Mouse (Mus musculus) neural tube, embryonic 13.5 days (tissue): ENCODE data around the gene Vegfa. TPM values are rescaled to one million over a fixed set of nuclear protein-coding genes. Genes with fewer than 3 reads are reported as not detected.
"Not testable (repeated sequence)": the region's sequence is repeated elsewhere in the genome, so short reads cannot be mapped to it uniquely, and the experiment has no call there.

ENCODE experiments used
- ATAC-seq: fragments of 200-750 bp; cut with Nextera tagmentation; 2 replicates; pipeline ENCODE4 v1.8.0; 2017; ENCODE audit warnings: low read depth, mild to moderate bottlenecking, moderate TSS enrichment, moderate library complexity
- H3K27ac ChIP-seq: fragments of 300-500 bp; sonication (generic); replicated peaks from 2 replicates; pipeline ENCODE4 v1.5.1; 2015; ENCODE audit warnings: moderate library complexity, mild to moderate bottlenecking, inconsistent platforms
- H3K27me3 ChIP-seq: fragments of 300-500 bp; sonication (generic); 2 replicates; pipeline ENCODE4 v1.6.1; 2015; ENCODE audit warnings: mild to moderate bottlenecking, inconsistent platforms
- H3K36me3 ChIP-seq: fragments of 300-500 bp; sonication (generic); 2 replicates; pipeline ENCODE4 v1.6.1; 2015; ENCODE audit warnings: mild to moderate bottlenecking, inconsistent platforms
- H3K4me1 ChIP-seq: fragments of 300-500 bp; sonication (generic); replicated peaks from 2 replicates; pipeline ENCODE4 v1.6.1; 2015; ENCODE audit warnings: inconsistent platforms
- H3K4me2 ChIP-seq: fragments of 300-500 bp; sonication (generic); 2 replicates; pipeline ENCODE4 v1.6.1; 2015; ENCODE audit warnings: inconsistent platforms, mild to moderate bottlenecking, moderate library complexity
- H3K4me3 ChIP-seq: fragments of 300-500 bp; sonication (generic); 2 replicates; pipeline ENCODE4 v1.5.1; 2015; ENCODE audit warnings: mild to moderate bottlenecking, inconsistent platforms
- H3K9ac ChIP-seq: fragments of 300-500 bp; sonication (generic); 2 replicates; pipeline ENCODE4 v1.6.1; 2015; ENCODE audit warnings: moderate library complexity, mild to moderate bottlenecking, inconsistent platforms
- H3K9me3 ChIP-seq: fragments of 300-500 bp; sonication (generic); 2 replicates; pipeline ENCODE4 v1.6.1; 2016; ENCODE audit warnings: inconsistent platforms
- WGBS: fragments of 180-500 bp; shearing (Covaris S2); methylation state at CpG from one replicate; pipeline ENCODE4 v1.1.7; 2015; 5-methylcytosine and 5-hydroxymethylcytosine counted together
- polyA plus RNA-seq: library from polyadenylated mRNA; unstranded; fragments of >200 nt; fragmentation: Nextera tagmentation; extraction: Ambion mirVana; gene quantifications from 2 replicates; pipeline ENCODE4 v1.2.1, GENCODE M21; 2015

Gene Vegfa
- polyA plus RNA-seq, 1 experiment from 2014 or later, result 3.0 TPM

DNA sequence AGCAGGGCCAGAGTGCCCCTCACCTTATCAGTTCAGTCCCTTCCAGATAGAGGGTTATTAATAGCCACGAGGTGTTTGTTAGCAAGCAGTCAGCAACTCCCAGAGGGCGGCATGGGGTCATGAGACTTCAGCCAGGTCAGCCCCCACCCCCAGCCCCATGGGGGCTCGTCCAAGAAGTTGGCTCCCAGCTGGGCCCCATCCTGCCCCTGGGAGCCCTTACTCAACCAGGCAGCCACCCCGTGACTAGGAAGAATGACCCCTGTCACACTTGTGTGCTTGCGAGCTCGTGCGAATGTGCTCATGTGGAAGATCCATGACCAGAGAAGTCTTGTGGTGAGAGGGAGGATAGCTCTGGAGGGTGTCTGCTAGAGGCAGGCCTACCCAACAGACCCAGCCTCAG is 23.0 kb downstream of the Vegfa start:
- 61% methylated on average over 7 of the region's 7 CpGs for WGBS
- Histone ChIP-seq H3K36me3 (no peaks in the 10 kb centered on the region), H3K4me1 (peaks cover 10% of the 10 kb centered on the region; the same call in 1 of the 2 replicates), H3K27me3 (no peaks in the 10 kb centered on the region), H3K4me2 (no peak overlapping the region), H3K9me3 (no peaks in the 10 kb centered on the region), H3K4me3 (no peak overlapping the region), H3K9ac (no peak overlapping the region), H3K27ac (no peak overlapping the region)
- ATAC-seq, result no peak

DNA sequence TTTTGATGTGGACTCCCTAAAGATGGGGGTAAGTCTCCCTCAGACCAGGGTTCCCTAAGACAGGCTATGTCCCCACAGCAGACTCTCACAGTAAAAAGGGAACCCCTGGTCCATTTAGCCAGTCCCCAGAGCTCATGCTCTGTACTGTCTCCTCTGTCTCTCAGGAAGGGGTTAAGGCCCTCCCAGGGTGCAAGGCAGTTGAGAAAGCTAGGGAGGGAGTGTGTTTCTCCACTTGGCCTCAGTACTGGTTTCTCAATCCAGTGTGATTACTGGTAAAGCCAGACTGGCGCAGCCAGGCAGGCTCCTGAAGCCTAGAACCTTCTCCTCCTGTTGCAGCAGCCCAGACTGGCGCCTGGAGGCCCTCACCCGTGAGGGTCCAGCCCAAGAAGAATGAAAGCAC is 26.7 kb downstream of the Vegfa start:
- Histone ChIP-seq H3K4me2 (no peak overlapping the region), H3K27me3 (no peaks in the 10 kb centered on the region), H3K4me3 (no peak overlapping the region), H3K9ac (no peak overlapping the region), H3K27ac (no peak overlapping the region), H3K4me1 (peaks cover 7% of the 10 kb centered on the region; the same call in 1 of the 2 replicates), H3K9me3 (no peaks in the 10 kb centered on the region), H3K36me3 (no peaks in the 10 kb centered on the region)
- ATAC-seq, result no peak
- WGBS, result 82% methylated on average over 3 of the region's 3 CpGs

GRCm38 (mm10) chr17:46004482-46004881 is 27.7 kb downstream of the Vegfa start:
- H3K9ac ChIP-seq, result no peak overlapping the region
- no peaks in the 10 kb centered on the region for H3K9me3 ChIP-seq
- H3K36me3 ChIP-seq, result no peaks in the 10 kb centered on the region
- no peak for ATAC-seq
- no peaks in the 10 kb centered on the region for H3K27me3 ChIP-seq
- H3K4me2 ChIP-seq, result no peak overlapping the region
- H3K4me1 ChIP-seq, result no peaks in the 10 kb centered on the region
- WGBS, result 79% methylated on average over 5 of the region's 5 CpGs
- no peak overlapping the region for H3K27ac ChIP-seq
- H3K4me3 ChIP-seq, result no peak overlapping the region

DNA sequence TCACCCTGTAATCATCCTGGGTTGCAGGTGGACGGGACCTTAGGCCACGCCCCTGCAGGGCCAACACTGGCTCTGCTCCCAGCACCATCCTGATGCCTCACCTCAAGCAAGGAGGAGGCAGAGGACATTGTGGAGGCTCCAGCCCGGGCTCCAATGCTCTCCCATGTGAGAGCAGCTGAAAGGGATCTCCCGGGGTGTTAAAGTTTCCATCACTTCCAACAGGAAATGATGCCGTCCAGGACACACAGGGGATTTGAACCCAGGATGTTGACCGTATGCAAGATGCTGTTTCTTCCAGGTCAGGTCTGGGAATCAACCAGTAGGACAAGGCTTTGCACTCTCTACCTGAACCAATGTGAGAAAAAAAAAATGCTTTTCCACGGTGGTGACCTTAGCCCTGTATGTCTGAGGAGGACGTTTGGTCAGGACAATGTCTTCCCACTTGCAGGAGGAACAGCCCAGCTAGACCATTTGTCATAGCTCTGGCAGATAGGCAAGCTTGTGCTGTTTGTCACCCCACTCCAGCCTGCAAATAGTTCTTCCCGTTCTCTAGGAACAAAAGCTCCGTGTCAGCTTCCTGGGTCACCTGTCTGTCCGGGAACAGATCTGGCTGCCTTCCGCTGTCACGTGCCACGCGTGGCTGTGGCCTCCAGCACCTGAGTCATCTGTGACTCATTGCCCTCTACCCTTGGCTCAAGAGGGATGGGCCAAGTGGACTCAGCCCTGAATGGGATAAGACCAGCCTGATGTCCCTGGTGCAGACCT is 28.3 kb downstream of the Vegfa start:
- Histone ChIP-seq H3K27ac (no peak overlapping the region), H3K36me3 (no peaks in the 10 kb centered on the region), H3K4me1 (no peaks in the 10 kb centered on the region), H3K4me3 (no peak overlapping the region), H3K9me3 (no peaks in the 10 kb centered on the region), H3K4me2 (no peak overlapping the region), H3K27me3 (no peaks in the 10 kb centered on the region), H3K9ac (no peak overlapping the region)
- ATAC-seq, result no peak
- WGBS, result 79% methylated on average over 15 of the region's 15 CpGs

DNA sequence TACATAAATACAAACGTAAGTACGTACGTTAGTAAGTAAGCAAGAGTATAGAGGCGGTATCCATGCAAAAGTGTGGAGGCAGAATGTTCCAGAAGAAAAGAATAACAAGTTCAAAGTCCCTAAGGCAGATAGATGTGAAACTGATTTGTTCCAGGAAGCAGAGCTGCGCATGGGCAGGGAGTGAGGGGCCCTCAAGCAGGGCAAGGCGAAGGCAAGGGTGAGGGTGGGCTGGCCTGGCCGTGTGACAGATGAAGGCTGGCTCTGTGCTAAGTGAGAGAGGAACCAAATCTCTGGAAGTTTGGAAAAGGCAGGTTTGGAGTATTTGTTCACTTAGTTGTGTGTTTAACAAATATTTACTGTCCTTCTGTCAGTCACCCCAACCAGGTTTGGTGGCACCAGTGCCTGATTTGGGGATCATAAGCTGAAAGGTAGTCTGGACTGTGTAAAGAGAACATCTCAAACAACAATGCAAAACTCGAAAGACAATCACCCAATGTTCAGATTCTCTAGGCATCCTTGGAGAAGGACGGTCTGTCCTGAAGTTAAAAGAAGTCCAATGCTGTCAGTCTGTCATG is 32.7 kb downstream of the Vegfa start:
- no peaks in the 10 kb centered on the region for H3K9me3 ChIP-seq
- H3K4me3 ChIP-seq, result no peak overlapping the region
- H3K4me2 ChIP-seq, result no peak overlapping the region
- H3K27ac ChIP-seq, result no peak overlapping the region
- H3K36me3 ChIP-seq, result no peaks in the 10 kb centered on the region
- WGBS, result 81% methylated on average over 9 of the region's 9 CpGs
- ATAC-seq, result no peak
- no peaks in the 10 kb centered on the region; the same call in 1 of the 2 replicates for H3K27me3 ChIP-seq
- no peak overlapping the region for H3K9ac ChIP-seq
- H3K4me1 ChIP-seq, result peaks cover 1% of the 10 kb centered on the region; the same call in 1 of the 2 replicates

DNA sequence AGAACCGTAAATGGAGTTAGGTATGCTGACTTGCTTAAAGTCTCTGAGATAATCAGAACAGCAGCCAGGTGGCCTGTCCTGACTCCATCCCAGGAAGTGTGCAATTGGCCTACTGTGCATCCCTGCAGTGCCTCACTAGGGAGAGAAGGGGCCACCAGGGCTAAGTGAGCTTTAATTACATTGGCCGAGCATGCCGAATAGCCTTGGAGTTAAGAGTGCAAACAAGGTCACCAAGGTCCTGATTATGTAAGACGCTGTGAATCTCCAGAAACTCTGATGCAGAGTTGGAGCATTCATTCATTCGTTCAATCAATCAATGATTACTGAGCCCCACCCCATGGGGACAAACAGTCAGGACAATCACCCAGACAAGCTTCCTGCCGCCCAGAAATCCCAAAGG is 33.8 kb downstream of the Vegfa start:
- H3K27me3 ChIP-seq, result no peaks in the 10 kb centered on the region; the same call in 1 of the 2 replicates
- H3K9me3 ChIP-seq, result no peaks in the 10 kb centered on the region
- no peak overlapping the region for H3K4me2 ChIP-seq
- peaks cover 6% of the 10 kb centered on the region for H3K4me1 ChIP-seq
- no peak for ATAC-seq
- no peaks in the 10 kb centered on the region for H3K36me3 ChIP-seq
- no peak overlapping the region for H3K9ac ChIP-seq
- 13% methylated on average over 6 of the region's 6 CpGs for WGBS
- no peak overlapping the region for H3K4me3 ChIP-seq
- H3K27ac ChIP-seq, result no peak overlapping the region

DNA sequence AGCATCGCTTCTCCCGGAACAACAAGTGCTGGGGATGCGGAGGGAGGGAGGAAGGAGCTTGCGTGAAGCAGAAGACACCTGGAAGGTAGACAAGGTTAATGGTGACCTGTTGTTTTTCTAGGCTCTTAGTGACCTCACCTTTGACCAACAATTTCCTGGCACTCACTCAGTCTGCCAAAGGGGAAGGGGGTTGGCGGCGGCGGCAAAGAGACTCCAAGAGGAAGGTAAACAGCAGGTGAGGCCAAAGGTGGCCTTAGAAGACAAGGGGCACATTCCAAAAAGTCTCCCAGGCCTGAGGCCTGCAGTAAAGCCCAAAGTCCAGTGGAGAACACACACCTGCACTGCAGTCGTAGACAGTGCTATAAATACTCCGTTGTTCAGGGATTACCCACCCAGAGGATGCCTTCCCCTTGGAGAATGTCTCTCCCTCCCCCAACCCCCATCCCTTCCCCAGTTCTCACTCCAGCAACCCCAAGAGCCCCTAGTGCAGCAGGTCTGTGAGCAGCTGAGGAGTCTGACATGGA is 35.2 kb downstream of the Vegfa start:
- no peak for ATAC-seq
- no peak overlapping the region for H3K4me2 ChIP-seq
- 82% methylated on average over 9 of the region's 9 CpGs for WGBS
- no peak overlapping the region for H3K9ac ChIP-seq
- H3K4me3 ChIP-seq, result no peak overlapping the region
- H3K4me1 ChIP-seq, result peaks cover 6% of the 10 kb centered on the region
- no peaks in the 10 kb centered on the region for H3K36me3 ChIP-seq
- no peak overlapping the region for H3K27ac ChIP-seq
- H3K27me3 ChIP-seq, result no peaks in the 10 kb centered on the region; the same call in 1 of the 2 replicates
- no peaks in the 10 kb centered on the region for H3K9me3 ChIP-seq

- H3K9me3 ChIP-seq, result no peaks in the 10 kb centered on the region
Observed at GRCm38 (mm10) chr17:45994281-45994817, 37.8 kb downstream of the Vegfa start.

DNA sequence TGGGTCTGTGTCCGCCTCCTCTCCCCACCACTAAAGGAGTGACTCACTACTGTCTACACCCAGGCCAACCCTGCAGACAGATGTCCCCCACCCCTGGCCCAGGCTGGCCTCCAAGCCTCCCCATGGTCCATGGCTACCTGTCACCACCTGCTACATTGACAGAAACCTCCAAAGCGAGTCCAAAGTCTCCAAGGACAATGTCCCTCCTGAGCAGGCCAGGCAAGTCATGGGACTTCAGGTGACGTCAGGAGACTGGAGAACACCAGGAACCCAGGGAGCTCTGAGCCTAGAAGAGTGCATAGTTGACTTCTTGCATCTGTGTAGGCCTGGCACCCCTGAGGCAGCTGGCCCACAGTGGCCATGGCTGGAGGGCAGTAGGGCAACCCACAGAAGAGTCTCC is 45.3 kb downstream of the Vegfa start:
- Histone ChIP-seq H3K4me3 (no peak overlapping the region), H3K9me3 (no peaks in the 10 kb centered on the region), H3K9ac (no peak overlapping the region), H3K36me3 (no peaks in the 10 kb centered on the region), H3K4me2 (no peak overlapping the region), H3K27me3 (no peaks in the 10 kb centered on the region), H3K27ac (no peak overlapping the region), H3K4me1 (no peaks in the 10 kb centered on the region)
- no peak for ATAC-seq
- WGBS, result 89% methylated on average over 3 of the region's 3 CpGs

More at GRCm38 (mm10) chr17:45994281-45994817, 37.8 kb downstream of the Vegfa start:
- 70% methylated on average over 11 of the region's 11 CpGs for WGBS
- Histone ChIP-seq H3K4me2 (no peak overlapping the region), H3K36me3 (no peaks in the 10 kb centered on the region), H3K27me3 (no peaks in the 10 kb centered on the region; the same call in 1 of the 2 replicates), H3K4me3 (no peak overlapping the region), H3K4me1 (peaks cover 6% of the 10 kb centered on the region), H3K27ac (no peak overlapping the region), H3K9ac (no peak overlapping the region)
- no peak for ATAC-seq

GRCm38 (mm10) chr17:45986374-45986773 is 45.8 kb downstream of the Vegfa start:
- whole genome bisulfite sequencing, result 85% methylated on average over 6 of the region's 6 CpGs
- no peak overlapping the region for H3K27ac ChIP-seq
- H3K4me1 ChIP-seq, result no peaks in the 10 kb centered on the region
- no peaks in the 10 kb centered on the region for H3K27me3 ChIP-seq
- no peak for ATAC-seq
- H3K9me3 ChIP-seq, result no peaks in the 10 kb centered on the region
- H3K9ac ChIP-seq, result no peak overlapping the region
- no peak overlapping the region for H3K4me3 ChIP-seq
- no peaks in the 10 kb centered on the region for H3K36me3 ChIP-seq
- no peak overlapping the region for H3K4me2 ChIP-seq

DNA sequence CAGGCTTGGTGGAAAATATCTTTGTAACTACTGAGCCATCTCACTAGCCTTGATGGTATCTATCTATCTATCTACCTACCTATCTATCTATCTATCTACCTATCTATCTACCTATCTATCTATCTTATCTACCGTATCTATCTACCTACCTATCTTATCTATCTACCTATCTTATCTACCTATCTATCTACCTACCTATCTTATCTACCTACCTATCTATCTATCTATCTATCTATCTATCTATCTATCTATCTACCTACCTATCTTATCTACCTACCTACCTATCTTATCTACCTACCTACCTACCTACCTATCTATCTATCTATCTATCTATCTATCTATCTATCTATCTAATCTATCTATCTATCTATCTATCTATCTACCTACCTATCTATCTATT is 49.0 kb downstream of the Vegfa start:
- H3K9me3 ChIP-seq, H3K27ac ChIP-seq, ATAC-seq, H3K27me3 ChIP-seq, H3K4me1 ChIP-seq, H3K4me3 ChIP-seq, H3K36me3 ChIP-seq, H3K9ac ChIP-seq, H3K4me2 ChIP-seq: not testable (repeated sequence)
- WGBS, result 100% methylated on average over 1 of the region's 1 CpGs

- no peak overlapping the region for H3K9ac ChIP-seq
- no peak for ATAC-seq
- no peaks in the 10 kb centered on the region for H3K36me3 ChIP-seq
- no peak overlapping the region for H3K27ac ChIP-seq
- no peaks in the 10 kb centered on the region for H3K9me3 ChIP-seq
- no peaks in the 10 kb centered on the region for H3K27me3 ChIP-seq
- no peaks in the 10 kb centered on the region for H3K4me1 ChIP-seq
- WGBS, result 67% methylated on average over 1 of the region's 1 CpGs
- no peak overlapping the region for H3K4me2 ChIP-seq
- no peak overlapping the region for H3K4me3 ChIP-seq
Observed at GRCm38 (mm10) chr17:45981841-45982240, 50.3 kb downstream of the Vegfa start.
